32 mouse cellular contexts compared by ENCODE assay signal in the genomic region with DNA sequence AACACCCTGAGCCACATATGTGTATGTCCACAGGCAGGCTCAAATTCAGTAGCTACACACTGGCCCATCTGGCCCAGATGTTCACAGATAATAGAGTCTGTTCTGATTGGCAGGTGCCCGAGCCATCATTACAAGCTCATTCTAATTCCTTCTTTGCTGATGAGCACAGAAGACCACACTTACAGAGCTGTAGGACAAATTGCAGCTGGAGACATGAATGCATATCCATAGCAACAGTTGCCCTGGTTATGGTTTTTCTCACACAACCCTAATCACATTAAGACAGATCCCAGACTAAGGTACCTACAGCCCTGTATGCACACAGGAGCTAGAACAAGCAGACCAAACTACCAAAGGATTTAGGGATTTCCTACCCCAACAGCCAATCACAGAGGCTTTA. TPM values are rescaled to one million over a fixed set of nuclear protein-coding genes. Genes with fewer than 3 reads are reported as not detected.
DNase-seq lines count a peak whose midpoint lies in the region; ATAC-seq lines count a peak whose summit lies in the region.
"Had no signal": no experiment of that assay in that cellular context is flagged by ENCODE, and none has a peak within 500 bp of the region (broad histone marks: within the 10 kb centered on the region; RNA-seq: fewer than 3 reads in every experiment).

No protein-coding gene starts in this region.

- H3K9ac ChIP-seq in forebrain, embryonic 13.5 days: no peak overlapping the region
- H3K9ac ChIP-seq in midbrain, embryonic 14.5 days (replicated peaks; ENCODE audit: low read length): no peak overlapping the region
- no peak overlapping the region for H3K9ac ChIP-seq in heart, embryonic 11.5 days (ENCODE audit: low read depth, low read length)
- H3K9ac ChIP-seq: embryonic facial prominence, embryonic 12.5 days; heart, embryonic 13.5 days; liver, embryonic 13.5 days; neural tube, embryonic 15.5 days had no signal

- ATAC-seq in forebrain, embryonic 13.5 days: peak; percentile 46
- no peak for ATAC-seq in midbrain, embryonic 14.5 days (ENCODE audit: low FRiP score, low TSS enrichment)
- no peak for ATAC-seq in heart, embryonic 11.5 days (replicated peaks; ENCODE audit: insufficient number of reproducible peaks, low FRiP score, low TSS enrichment)
- ATAC-seq: Patski had no signal

- peaks cover 7% of the 10 kb centered on the region; the same call in 1 of the 2 replicates for H3K4me1 ChIP-seq in forebrain, embryonic 13.5 days
- H3K4me1 ChIP-seq in forebrain, embryonic 10.5 days: peaks cover 23% of the 10 kb centered on the region
- 0 out of 2 replicates have a peak, but pooled peaks cover 8% of the 10 kb centered on the region for H3K4me1 ChIP-seq in midbrain, embryonic 14.5 days (ENCODE audit: control insufficient read depth, insufficient read depth, low read length)
- H3K4me1 ChIP-seq in heart, embryonic 11.5 days (ENCODE audit: control insufficient read depth, insufficient read depth, low read length): no peaks in the 10 kb centered on the region
- H3K4me1 ChIP-seq: embryonic facial prominence, embryonic 12.5 days; liver, embryonic 13.5 days had no signal

- 61% methylated on average over 1 of the region's 1 CpGs for WGBS in forebrain, embryonic 13.5 days
- 98% methylated on average over 1 of the region's 1 CpGs for WGBS in forebrain, embryonic 10.5 days
- 35% methylated on average over 1 of the region's 1 CpGs for WGBS in midbrain, embryonic 14.5 days
- 85% methylated on average over 1 of the region's 1 CpGs for WGBS in heart, embryonic 11.5 days (ENCODE audit: insufficient replicate concordance)

- DNase-seq in forebrain, embryonic 10.5 days (ENCODE audit: extremely low spot score, low spot score): no peak
- DNase-seq in retina, postnatal 1 day: peak; percentile 29
- DNase-seq in retina, embryonic 14.5 days (ENCODE audit: low spot score): no peak
- peak; percentile 40 for DNase-seq in midbrain, embryonic 14.5 days
- DNase-seq in spleen, adult 18-20 months: no peak
- DNase-seq: adrenal gland, postnatal 10 days; cerebellum, adult 11-12 months; cerebellum, adult 9-11 months; embryo, embryonic 11 days; heart, adult 2 months; heart, postnatal 10 days; kidney, adult 2 months; kidney, postnatal 36 days; liver, embryonic 13.5 days; lung, adult 2 months; lung, postnatal 10 days; right cerebral cortex, adult 18-20 months; thymus, adult 18-20 months; thymus, postnatal 25 days had no signal

- no peak overlapping the region for H3K4me3 ChIP-seq in forebrain, embryonic 13.5 days
- H3K4me3 ChIP-seq in forebrain, embryonic 10.5 days: no peak overlapping the region
- no peak overlapping the region for H3K4me3 ChIP-seq in midbrain, embryonic 14.5 days (replicated peaks; ENCODE audit: low read depth, low read length)
- no peak overlapping the region for H3K4me3 ChIP-seq in heart, embryonic 11.5 days (ENCODE audit: low read depth, low read length)
- H3K4me3 ChIP-seq: embryonic facial prominence, embryonic 12.5 days; heart, adult 2 months; heart, embryonic 13.5 days; hindbrain, embryonic 10.5 days; layer of hippocampus, adult 2 months; liver, embryonic 13.5 days; neural tube, embryonic 15.5 days had no signal

- H3K27ac ChIP-seq in forebrain, embryonic 13.5 days: peak overlapping the region; percentile 63; the same call in 1 of the 2 replicates
- no peak overlapping the region for H3K27ac ChIP-seq in forebrain, embryonic 10.5 days
- no peak overlapping the region for H3K27ac ChIP-seq in midbrain, embryonic 14.5 days (replicated peaks; ENCODE audit: low read depth, low read length)
- H3K27ac ChIP-seq in heart, embryonic 11.5 days (ENCODE audit: low read depth, low read length): no peak overlapping the region
- H3K27ac ChIP-seq: embryonic facial prominence, embryonic 12.5 days; heart, adult 2 months; heart, embryonic 13.5 days; hindbrain, embryonic 10.5 days; layer of hippocampus, adult 2 months; liver, embryonic 13.5 days; macrophage; neural tube, embryonic 15.5 days; stomach, postnatal 0 days had no signal

- H3K4me2 ChIP-seq in forebrain, embryonic 13.5 days: no peak overlapping the region
- no peak overlapping the region for H3K4me2 ChIP-seq in midbrain, embryonic 14.5 days (ENCODE audit: low read length)
- H3K4me2 ChIP-seq in heart, embryonic 11.5 days: no peak overlapping the region
- H3K4me2 ChIP-seq: embryonic facial prominence, embryonic 12.5 days; heart, embryonic 13.5 days; liver, embryonic 13.5 days; neural tube, embryonic 15.5 days had no signal

- no peaks in the 10 kb centered on the region for H3K9me3 ChIP-seq in forebrain, embryonic 13.5 days (replicated peaks)
- H3K9me3 ChIP-seq in forebrain, embryonic 10.5 days: no peaks in the 10 kb centered on the region
- H3K9me3 ChIP-seq in midbrain, embryonic 14.5 days (ENCODE audit: control insufficient read depth, low read length): no peaks in the 10 kb centered on the region
- no peaks in the 10 kb centered on the region for H3K9me3 ChIP-seq in heart, embryonic 11.5 days (replicated peaks; ENCODE audit: control insufficient read depth, low read length)
- H3K9me3 ChIP-seq: embryonic facial prominence, embryonic 12.5 days; G1E; heart, embryonic 13.5 days; hindbrain, embryonic 10.5 days; liver, embryonic 13.5 days; neural tube, embryonic 15.5 days had no signal

- no peaks in the 10 kb centered on the region for H3K27me3 ChIP-seq in forebrain, embryonic 13.5 days
- peaks cover under 1% of the 10 kb centered on the region; the same call in 1 of the 2 replicates for H3K27me3 ChIP-seq in forebrain, embryonic 10.5 days (ENCODE audit: poor library complexity, severe bottlenecking)
- no peaks in the 10 kb centered on the region for H3K27me3 ChIP-seq in midbrain, embryonic 14.5 days (ENCODE audit: control insufficient read depth, insufficient read depth, low read length)
- peaks cover 10% of the 10 kb centered on the region; the same call in 1 of the 2 replicates for H3K27me3 ChIP-seq in heart, embryonic 11.5 days (ENCODE audit: control insufficient read depth, insufficient read depth, low read length)

- H3K36me3 ChIP-seq in forebrain, embryonic 13.5 days (ENCODE audit: poor library complexity, severe bottlenecking): no peaks in the 10 kb centered on the region
- H3K36me3 ChIP-seq in forebrain, embryonic 10.5 days (replicated peaks): no peaks in the 10 kb centered on the region
- H3K36me3 ChIP-seq in midbrain, embryonic 14.5 days (ENCODE audit: control insufficient read depth, insufficient read depth, low read length): no peaks in the 10 kb centered on the region
- H3K36me3 ChIP-seq in heart, embryonic 11.5 days (ENCODE audit: control insufficient read depth, insufficient read depth, low read length): no peaks in the 10 kb centered on the region
- H3K36me3 ChIP-seq: embryonic facial prominence, embryonic 12.5 days; G1E; heart, embryonic 13.5 days; hindbrain, embryonic 10.5 days; liver, embryonic 13.5 days; neural tube, embryonic 15.5 days had no signal

RNA-seq across cellular contexts. Expression of a gene that starts 14.1 kb away (rescaled TPM):
- polyA plus RNA-seq in forebrain, embryonic 13.5 days (2015; fragmentation: Nextera tagmentation; extraction: Ambion mirVana): 0.24 TPM in 1 of 2 replicates, not detected in the other
- not detected in 2 replicates for polyA plus RNA-seq in forebrain, embryonic 10.5 days (2016; fragmentation: Nextera tagmentation; extraction: Ambion mirVana)
- not detected in 2 replicates for polyA plus RNA-seq in midbrain, embryonic 14.5 days (2014; fragmentation: Nextera tagmentation; extraction: Ambion mirVana)
- 0.37 and 0.39 TPM in 2 replicates for polyA plus RNA-seq in heart, embryonic 11.5 days (2014; fragmentation: Nextera tagmentation; extraction: Ambion mirVana)
- polyA plus RNA-seq: embryonic facial prominence, embryonic 12.5 days; G1E; hindbrain, embryonic 10.5 days; intestine, embryonic 14.5 days; liver, embryonic 13.5 days; macrophage; Patski; spleen, adult 2 months; stomach, postnatal 0 days had no signal

RNA-seq across cellular contexts. Expression of a gene that starts 18.0 kb away (rescaled TPM):
- polyA plus RNA-seq in forebrain, embryonic 13.5 days (2015; fragmentation: Nextera tagmentation; extraction: Ambion mirVana): 3.8 and 4.1 TPM in 2 replicates
- 6.6 and 6.7 TPM in 2 replicates for polyA plus RNA-seq in forebrain, embryonic 10.5 days (2016; fragmentation: Nextera tagmentation; extraction: Ambion mirVana)
- polyA plus RNA-seq in midbrain, embryonic 14.5 days (2014; fragmentation: Nextera tagmentation; extraction: Ambion mirVana): 3.0 and 7.3 TPM in 2 replicates
- polyA plus RNA-seq in heart, embryonic 11.5 days (2014; fragmentation: Nextera tagmentation; extraction: Ambion mirVana): 6.2 and 6.7 TPM in 2 replicates
- polyA plus RNA-seq: G1E, macrophage, Patski had no signal

RNA-seq across cellular contexts. Expression of a gene that starts 32.3 kb away (rescaled TPM):
- polyA plus RNA-seq in forebrain, embryonic 13.5 days (2015; fragmentation: Nextera tagmentation; extraction: Ambion mirVana): 7.7 and 10.8 TPM in 2 replicates
- 0.30 and 0.73 TPM in 2 replicates for polyA plus RNA-seq in forebrain, embryonic 10.5 days (2016; fragmentation: Nextera tagmentation; extraction: Ambion mirVana)
- polyA plus RNA-seq in midbrain, embryonic 14.5 days (2014; fragmentation: Nextera tagmentation; extraction: Ambion mirVana): 35.4 and 43.3 TPM in 2 replicates
- 1.9 and 2.4 TPM in 2 replicates for polyA plus RNA-seq in heart, embryonic 11.5 days (2014; fragmentation: Nextera tagmentation; extraction: Ambion mirVana)
- polyA plus RNA-seq: G1E; liver, embryonic 13.5 days; macrophage; Patski; spleen, adult 2 months had no signal

RNA-seq across cellular contexts. Expression of a gene that starts 46.8 kb away (rescaled TPM):
- 27.7 and 28.6 TPM in 2 replicates for polyA plus RNA-seq in forebrain, embryonic 13.5 days (2015; fragmentation: Nextera tagmentation; extraction: Ambion mirVana)
- polyA plus RNA-seq in forebrain, embryonic 10.5 days (2016; fragmentation: Nextera tagmentation; extraction: Ambion mirVana): 55.4 and 57.9 TPM in 2 replicates
- polyA plus RNA-seq in midbrain, embryonic 14.5 days (2014; fragmentation: Nextera tagmentation; extraction: Ambion mirVana): 31.3 and 33.6 TPM in 2 replicates
- polyA plus RNA-seq in heart, embryonic 11.5 days (2014; fragmentation: Nextera tagmentation; extraction: Ambion mirVana): 64.9 and 83.5 TPM in 2 replicates

Comparison
In these comparisons a context has a peak if more than half of its experiments do, and no peak if none do; other contexts are left out.
1. DNase-seq: peak in retina, postnatal 1 day (single experiment) and midbrain, embryonic 14.5 days (single experiment); none in forebrain, embryonic 10.5 days (single experiment), retina, embryonic 14.5 days (single experiment) and spleen, adult 18-20 months (0 of 2).